Mouse (Mus musculus) liver, embryonic 14.5 days (tissue): ENCODE measurements around the gene Apbb2. TPM values are rescaled to one million over a fixed set of nuclear protein-coding genes. Genes with fewer than 3 reads are reported as not detected.

Source experiments
- ATAC-seq: fragments of 200-750 bp; cut with Nextera tagmentation; 2 replicates; pipeline ENCODE4 v1.8.0; 2017; ENCODE audit warnings: moderate number of reproducible peaks, mild to moderate bottlenecking, moderate library complexity; ENCODE audit not compliant: insufficient read depth
- DNase-seq, 3 experiments: peaks; one replicate each; pipeline ENCODE4 v3.0.0-alpha.2; 2012 to 2013; ENCODE audit warnings: low read depth in 3 of 3, low spot score in 3 of 3
- H3K27ac ChIP-seq: fragments of 300-500 bp; sonication (generic); 2 replicates; pipeline ENCODE4 v1.5.1; 2014; ENCODE audit warnings: moderate library complexity, mild to moderate bottlenecking, control low read depth, inconsistent platforms
- H3K27me3 ChIP-seq: fragments of 300-500 bp; sonication (generic); 2 replicates; pipeline ENCODE4 v1.6.1; 2014; ENCODE audit warnings: mild to moderate bottlenecking, low read length, moderate library complexity; ENCODE audit not compliant: control insufficient read depth, insufficient read depth
- H3K36me3 ChIP-seq: fragments of 300-500 bp; sonication (generic); replicated peaks from 2 replicates; pipeline ENCODE4 v1.6.1; 2014; ENCODE audit warnings: low read depth; ENCODE audit not compliant: control insufficient read depth, insufficient read depth
- H3K4me1 ChIP-seq, 2 experiments: fragments of 200-500 bp in 1 of 2; fragments of 300-500 bp in 1 of 2; sonication (generic) in 1 of 2; replicated peaks; 2 replicates each; pipeline ENCODE4 v1.6.1; 2012 to 2014; ENCODE audit warnings: antibody characterized with exemption in 1 of 2, inconsistent platforms in 1 of 2, low read length in 1 of 2; ENCODE audit not compliant: control insufficient read depth in 2 of 2, insufficient read depth in 2 of 2
- H3K4me2 ChIP-seq: fragments of 300-500 bp; sonication (generic); 2 replicates; pipeline ENCODE4 v1.6.1; 2014; ENCODE audit warnings: low read depth, mild to moderate bottlenecking, control low read depth, moderate library complexity
- H3K4me3 ChIP-seq, 2 experiments: fragments of 200-500 bp in 1 of 2; fragments of 300-500 bp in 1 of 2; sonication (generic) in 1 of 2; 2 replicates each; pipeline ENCODE4 v1.5.1; 2012 to 2014; ENCODE audit warnings: low read depth in 2 of 2, low read length in 2 of 2, mild to moderate bottlenecking in 2 of 2, control low read depth in 1 of 2, inconsistent platforms in 1 of 2, moderate library complexity in 1 of 2; ENCODE audit not compliant: insufficient read depth in 1 of 2
- H3K9ac ChIP-seq: fragments of 300-500 bp; sonication (generic); replicated peaks from 2 replicates; pipeline ENCODE4 v1.6.1; 2014; ENCODE audit warnings: mild to moderate bottlenecking, control low read depth, moderate library complexity
- H3K9me3 ChIP-seq: fragments of 300-500 bp; sonication (generic); 2 replicates; pipeline ENCODE4 v1.6.1; 2016; ENCODE audit warnings: low read length, mixed read lengths; ENCODE audit not compliant: control insufficient read depth
- CTCF ChIP-seq: IDR thresholded peaks from 2 replicates; pipeline ENCODE4 v1.5.1; 2016; ENCODE audit warnings: antibody characterized with exemption, low read depth, control low read depth
- EP300 ChIP-seq: IDR thresholded peaks from 2 replicates; pipeline ENCODE4 v1.6.1; 2016; ENCODE audit warnings: antibody characterized with exemption, low read depth
- WGBS: fragments of 180-500 bp; shearing (Covaris S2); extraction: QIAGEN DNeasy Blood & Tissue Kit; methylation state at CpG from one replicate; pipeline ENCODE4 v1.1.7; 2014; ENCODE audit not compliant: insufficient replicate concordance; 5-methylcytosine and 5-hydroxymethylcytosine counted together
- polyA plus RNA-seq, 2 experiments: library from polyadenylated mRNA; depleted of rRNA in 1 of 2; stranded (reverse) in 1 of 2; unstranded in 1 of 2; fragments of >200 nt; fragmentation: Nextera tagmentation in 1 of 2; extraction: Ambion mirVana in 1 of 2; gene quantifications; 2 replicates each; pipeline versions ENCODE4 v1.2.1 to v1.2.3; 2012 to 2014

Gene Apbb2
- polyA plus RNA-seq, 2 experiments = 0.92 to 2.8 TPM

GRCm38 (mm10) chr5:66567424-66567823, 51.2 kb downstream of the Apbb2 start:
- TF ChIP-seq EP300 (no peak), CTCF (no peak)
- no peak overlapping the region for H3K27ac ChIP-seq
- H3K27me3 ChIP-seq = no peaks in the 10 kb centered on the region
- no peaks in the 10 kb centered on the region for H3K4me1 ChIP-seq
- DNase-seq (no peak), ATAC-seq (no peak)
- no peaks in the 10 kb centered on the region for H3K9me3 ChIP-seq
- H3K9ac ChIP-seq = no peak overlapping the region
- H3K36me3 ChIP-seq = no peaks in the 10 kb centered on the region
- H3K4me3 ChIP-seq = no peak overlapping the region
- no peak overlapping the region for H3K4me2 ChIP-seq
- 62% methylated on average over 6 of the region's 6 CpGs for WGBS

GRCm38 (mm10) chr5:66559591-66560175, 58.9 kb downstream of the Apbb2 start:
- H3K9me3 ChIP-seq = no peaks in the 10 kb centered on the region
- no peaks in the 10 kb centered on the region for H3K27me3 ChIP-seq
- ATAC-seq = no peak
- no peaks in the 10 kb centered on the region for H3K36me3 ChIP-seq
- H3K27ac ChIP-seq = no peak overlapping the region
- no peak overlapping the region for H3K4me3 ChIP-seq
- H3K9ac ChIP-seq = no peak overlapping the region
- 25% methylated on average over 8 of the region's 8 CpGs for WGBS
- no peaks in the 10 kb centered on the region for H3K4me1 ChIP-seq
- no peak for DNase-seq
- H3K4me2 ChIP-seq = no peak overlapping the region
- no peak for TF ChIP-seq EP300
- TF ChIP-seq CTCF = no peak

GRCm38 (mm10) chr5:66558094-66558493, 60.5 kb downstream of the Apbb2 start:
- Histone ChIP-seq H3K4me1 (no peaks in the 10 kb centered on the region), H3K9me3 (no peaks in the 10 kb centered on the region), H3K4me2 (no peak overlapping the region), H3K36me3 (no peaks in the 10 kb centered on the region), H3K27me3 (no peaks in the 10 kb centered on the region), H3K9ac (no peak overlapping the region), H3K27ac (no peak overlapping the region), H3K4me3 (no peak overlapping the region)
- 65% methylated on average over 7 of the region's 7 CpGs for WGBS
- no peak for TF ChIP-seq EP300
- TF ChIP-seq CTCF = no peak
- DNase-seq (no peak), ATAC-seq (no peak)

- Histone ChIP-seq H3K4me3 (no peak overlapping the region), H3K27me3 (no peaks in the 10 kb centered on the region), H3K9ac (no peak overlapping the region), H3K27ac (no peak overlapping the region), H3K4me2 (no peak overlapping the region), H3K9me3 (no peaks in the 10 kb centered on the region), H3K4me1 (no peaks in the 10 kb centered on the region), H3K36me3 (no peaks in the 10 kb centered on the region)
- no peak for ATAC-seq
- DNase-seq = no peak
- TF ChIP-seq CTCF (no peak), EP300 (no peak)
Observed at GRCm38 (mm10) chr5:66553933-66554332, 64.7 kb downstream of the Apbb2 start.

- no peaks in the 10 kb centered on the region for H3K4me1 ChIP-seq
- no peak overlapping the region for H3K4me3 ChIP-seq
- ATAC-seq (no peak), DNase-seq (no peak)
- no peaks in the 10 kb centered on the region for H3K27me3 ChIP-seq
- no peak overlapping the region for H3K27ac ChIP-seq
- H3K9ac ChIP-seq = no peak overlapping the region
- H3K36me3 ChIP-seq = no peaks in the 10 kb centered on the region
- WGBS = 55% methylated on average over 9 of the region's 9 CpGs
- no peaks in the 10 kb centered on the region for H3K9me3 ChIP-seq
- H3K4me2 ChIP-seq = no peak overlapping the region
- TF ChIP-seq CTCF = no peak
Observed at GRCm38 (mm10) chr5:66552246-66552645, 66.3 kb downstream of the Apbb2 start.
